Mouse (Mus musculus) ES-Bruce4 (cell line): Measurements from ENCODE around the gene Zfp36l1. TPM values are rescaled to one million over a fixed set of nuclear protein-coding genes. Genes with fewer than 3 reads are reported as not detected.
A peak's percentile ranks its signal among the peaks of the same experiment; 100 is the strongest.

Experiments
- H3K27ac ChIP-seq: 2 replicates; pipeline ENCODE4 v1.5.1; 2012; ENCODE audit warnings: low read length, inconsistent platforms; ENCODE audit not compliant: insufficient read depth
- H3K27me3 ChIP-seq: 2 replicates; pipeline ENCODE4 v1.6.1; 2012; ENCODE audit warnings: mild to moderate bottlenecking, low read length, inconsistent platforms; ENCODE audit not compliant: control insufficient read depth, poor library complexity, insufficient read depth, severe bottlenecking
- H3K36me3 ChIP-seq: 2 replicates; pipeline ENCODE4 v1.6.1; 2012; ENCODE audit warnings: inconsistent platforms, mild to moderate bottlenecking, low read length, moderate library complexity; ENCODE audit not compliant: control insufficient read depth, poor library complexity, insufficient read depth, severe bottlenecking
- H3K4me1 ChIP-seq: one replicate; pipeline ENCODE4 v1.8.1; 2011; ENCODE audit warnings: low read length; ENCODE audit not compliant: control insufficient read depth, insufficient read depth
- H3K4me3 ChIP-seq: 2 replicates; pipeline ENCODE4 v1.5.1; 2011; ENCODE audit warnings: low read depth, mild to moderate bottlenecking, low read length
- H3K9ac ChIP-seq: 2 replicates; pipeline ENCODE4 v1.6.1; 2012; ENCODE audit warnings: low read depth, mild to moderate bottlenecking, inconsistent platforms; ENCODE audit not compliant: poor library complexity, severe bottlenecking
- H3K9me3 ChIP-seq: replicated peaks from 2 replicates; pipeline ENCODE4 v1.6.1; 2012; ENCODE audit warnings: mild to moderate bottlenecking, low read length, inconsistent platforms; ENCODE audit not compliant: control insufficient read depth, poor library complexity, insufficient read depth, severe bottlenecking
- CTCF ChIP-seq: IDR thresholded peaks from one replicate; pipeline ENCODE4 v1.8.1; 2011; ENCODE audit warnings: low read depth, low read length
- EP300 ChIP-seq: IDR thresholded peaks from 2 replicates; pipeline ENCODE4 v1.6.1; 2011; ENCODE audit warnings: low read depth, low read length; ENCODE audit not compliant: insufficient read depth
- POLR2A ChIP-seq: IDR thresholded peaks from one replicate; pipeline ENCODE4 v1.8.1; 2011; ENCODE audit warnings: low read length; ENCODE audit not compliant: insufficient read depth
- polyA plus RNA-seq: library from polyadenylated mRNA; stranded (reverse); fragments of >200 nt; gene quantifications from 2 replicates; pipeline ENCODE4 v1.2.4, GENCODE M21; 2011; ENCODE audit warnings: low read depth; ENCODE audit not compliant: missing spikeins, insufficient read depth, insufficient read length

The Zfp36l1 gene
- polyA plus RNA-seq, 1 experiment = 75.7 TPM

GRCm38 (mm10) chr12:80096734-80097133 lies 16.1 kb downstream of the Zfp36l1 start:
- TF ChIP-seq POLR2A (no peak), EP300 (no peak), CTCF (no peak)
- no peaks in the 10 kb centered on the region for H3K9me3 ChIP-seq
- H3K9ac ChIP-seq = no peak overlapping the region
- no peaks in the 10 kb centered on the region for H3K36me3 ChIP-seq
- no peaks in the 10 kb centered on the region for H3K4me1 ChIP-seq
- H3K27me3 ChIP-seq = no peaks in the 10 kb centered on the region
- no peak overlapping the region for H3K4me3 ChIP-seq
- no peak overlapping the region for H3K27ac ChIP-seq

- Histone ChIP-seq H3K27me3 (no peaks in the 10 kb centered on the region), H3K9ac (no peak overlapping the region), H3K36me3 (no peaks in the 10 kb centered on the region), H3K9me3 (no peaks in the 10 kb centered on the region), H3K27ac (no peak overlapping the region), H3K4me1 (peaks cover 4% of the 10 kb centered on the region), H3K4me3 (no peak overlapping the region)
- TF ChIP-seq EP300 (no peak), POLR2A (no peak), CTCF (no peak)
Measured at GRCm38 (mm10) chr12:80092787-80093186, 20.0 kb downstream of the Zfp36l1 start.

- no peaks in the 10 kb centered on the region for H3K9me3 ChIP-seq
- TF ChIP-seq EP300 (peak; percentile 82), POLR2A (no peak)
- no peak overlapping the region for H3K27ac ChIP-seq
- no peaks in the 10 kb centered on the region for H3K27me3 ChIP-seq
- H3K4me3 ChIP-seq = no peak overlapping the region
- no peaks in the 10 kb centered on the region for H3K36me3 ChIP-seq
- peaks cover 4% of the 10 kb centered on the region for H3K4me1 ChIP-seq
- H3K9ac ChIP-seq = no peak overlapping the region
Measured at GRCm38 (mm10) chr12:80091080-80091479, 21.7 kb downstream of the Zfp36l1 start.

DNA sequence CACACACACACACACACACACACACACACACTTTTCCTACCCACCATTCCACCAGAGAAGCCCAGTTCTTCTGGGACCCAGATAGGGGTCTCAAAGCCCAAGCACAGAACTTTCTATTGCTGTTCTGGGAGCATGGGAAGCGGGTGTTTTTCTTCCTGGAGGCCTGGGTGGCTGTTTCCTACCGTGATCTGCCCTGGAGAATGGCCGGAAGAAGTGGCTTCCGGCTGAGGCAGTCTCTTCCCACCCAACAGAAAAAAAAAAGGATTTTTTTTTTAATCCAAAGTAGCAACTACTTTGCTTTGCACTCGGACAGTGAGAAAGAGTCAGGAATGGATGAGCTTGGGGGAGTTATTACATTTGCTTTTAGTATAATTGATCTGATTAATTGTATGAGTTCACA lies 22.3 kb downstream of the Zfp36l1 start:
- Histone ChIP-seq H3K27me3 (no peaks in the 10 kb centered on the region), H3K36me3 (no peaks in the 10 kb centered on the region), H3K27ac (no peak overlapping the region), H3K4me1 (peaks cover 4% of the 10 kb centered on the region), H3K9me3 (no peaks in the 10 kb centered on the region), H3K9ac (no peak overlapping the region), H3K4me3 (no peak overlapping the region)
- TF ChIP-seq CTCF = no peak

DNA sequence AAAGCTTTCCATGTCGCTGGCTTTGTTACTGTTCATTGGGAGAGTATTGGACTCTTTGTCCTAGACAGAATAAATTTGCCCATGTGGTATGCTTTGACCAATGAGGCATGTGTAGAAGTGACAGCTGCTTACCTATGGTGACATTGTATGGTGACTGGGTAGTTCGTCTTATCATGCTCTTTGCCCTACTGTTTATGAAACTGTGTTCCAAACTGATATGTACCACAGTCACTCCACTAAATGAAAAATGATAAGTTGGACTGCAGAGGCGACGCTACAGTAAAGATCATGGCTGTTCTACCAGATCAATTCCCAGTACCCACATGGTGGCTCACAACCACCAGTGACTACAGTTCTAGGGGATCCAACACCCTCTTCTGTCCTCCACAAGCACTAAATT lies 24.7 kb downstream of the Zfp36l1 start:
- H3K27me3 ChIP-seq = no peaks in the 10 kb centered on the region
- no peaks in the 10 kb centered on the region for H3K9me3 ChIP-seq
- H3K36me3 ChIP-seq = no peaks in the 10 kb centered on the region
- H3K4me1 ChIP-seq = peaks cover 7% of the 10 kb centered on the region
- no peak overlapping the region for H3K9ac ChIP-seq
- H3K27ac ChIP-seq = no peak overlapping the region
- TF ChIP-seq POLR2A = no peak
- TF ChIP-seq CTCF = no peak
- no peak for TF ChIP-seq EP300
- no peak overlapping the region for H3K4me3 ChIP-seq

DNA sequence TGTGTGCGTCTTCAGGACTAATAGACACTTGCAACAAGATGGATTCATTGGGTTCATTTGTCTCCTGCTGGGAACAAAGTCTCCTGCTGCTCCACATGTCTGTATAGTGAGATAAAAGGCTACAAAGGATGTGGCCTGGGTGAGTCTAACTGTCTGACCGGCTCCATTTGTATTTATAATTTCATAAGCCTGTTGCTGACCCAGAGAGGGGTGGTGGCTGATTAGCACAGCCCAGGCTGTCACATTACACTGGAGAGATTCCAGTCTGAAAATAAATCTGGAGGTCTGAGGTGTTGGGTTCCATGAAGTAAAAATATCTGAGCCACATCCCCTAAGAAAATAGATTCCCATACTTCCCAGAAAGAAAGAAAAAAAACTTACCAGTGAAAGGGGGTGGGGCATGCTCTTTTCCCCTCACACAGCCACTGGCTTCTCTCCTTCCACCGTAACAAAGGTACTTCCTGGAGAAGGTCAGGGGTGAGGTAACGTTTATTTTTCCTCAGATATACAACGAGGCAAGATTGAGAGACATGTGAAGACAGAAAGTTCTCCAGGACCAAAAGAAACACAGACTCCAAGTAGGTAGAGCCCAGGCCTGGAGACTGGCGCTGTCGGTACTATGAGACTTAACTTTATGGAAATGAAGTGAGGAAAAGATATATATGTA lies 28.2 kb downstream of the Zfp36l1 start:
- no peak overlapping the region for H3K9ac ChIP-seq
- H3K36me3 ChIP-seq = no peaks in the 10 kb centered on the region
- TF ChIP-seq EP300 (no peak), CTCF (no peak), POLR2A (no peak)
- H3K4me3 ChIP-seq = no peak overlapping the region
- no peak overlapping the region for H3K27ac ChIP-seq
- no peaks in the 10 kb centered on the region for H3K9me3 ChIP-seq
- H3K27me3 ChIP-seq = no peaks in the 10 kb centered on the region
- H3K4me1 ChIP-seq = peaks cover 3% of the 10 kb centered on the region
